Mouse (Mus musculus): Measurements from ENCODE around the gene Majin.

DNA sequence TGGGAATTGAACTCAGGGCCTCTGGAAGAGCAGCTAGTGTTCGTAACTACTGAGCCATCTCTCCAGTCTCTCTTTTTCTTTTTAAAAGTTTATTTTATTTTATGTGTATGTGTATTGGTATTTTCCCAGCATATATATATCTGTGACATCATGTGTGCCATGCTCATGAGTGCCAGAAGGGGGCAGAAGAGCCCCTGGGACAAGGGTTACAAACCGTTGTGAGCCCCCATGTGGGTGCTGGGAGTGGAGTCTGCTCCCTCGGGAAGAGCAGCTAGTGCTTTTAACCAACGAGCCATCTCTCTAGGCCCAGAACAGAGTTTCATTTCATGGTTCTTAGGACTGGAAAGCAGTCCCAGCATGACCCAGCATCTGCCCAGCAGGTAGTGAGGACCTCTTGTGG lies 17.4 kb upstream of the Majin start:
- TF ChIP-seq CTCF (IDR thresholded peaks at IDR 0.05; ENCODE audit: borderline replicate concordance, insufficient read depth, low read depth, low read length) (no peak), POLR2A (IDR thresholded peaks at IDR 0.05; ENCODE audit: borderline replicate concordance, insufficient read depth, low read length) (no peak)
